Mouse (Mus musculus) spleen, adult 18-20 months (tissue): ENCODE results near the gene Kdm4d.
"Not testable (repeated sequence)": the region's sequence is repeated elsewhere in the genome, so short reads cannot be mapped to it uniquely, and the experiment has no call there.

Source experiments
- DNase-seq, 2 experiments: peaks; one replicate each; pipeline ENCODE4 v3.0.0; 2022; ENCODE audit warnings: mixed read lengths in 2 of 2

The Kdm4d gene

DNA sequence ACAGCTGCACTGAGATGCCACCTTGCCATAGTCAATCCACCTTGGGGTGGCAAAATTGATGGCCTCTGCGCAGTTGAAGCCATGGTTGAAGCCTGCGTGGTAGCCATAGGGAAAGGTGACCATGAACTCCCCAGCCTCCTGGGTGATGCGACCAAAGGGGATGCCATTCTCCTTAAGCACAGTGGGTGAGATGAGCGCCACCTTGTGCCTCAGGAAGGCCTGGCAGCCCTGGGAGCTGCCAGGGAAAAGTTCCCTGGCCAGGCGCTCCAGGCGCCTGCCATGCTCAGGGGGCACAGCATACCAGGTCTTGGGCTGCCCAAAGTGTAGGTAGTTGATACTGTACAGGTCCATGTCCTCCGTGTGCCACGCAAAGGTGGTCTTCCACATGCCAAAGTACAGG is 49.2 kb downstream of the Kdm4d start:
- DNase-seq: peak in 1 of 2 experiments; percentile 5

DNA sequence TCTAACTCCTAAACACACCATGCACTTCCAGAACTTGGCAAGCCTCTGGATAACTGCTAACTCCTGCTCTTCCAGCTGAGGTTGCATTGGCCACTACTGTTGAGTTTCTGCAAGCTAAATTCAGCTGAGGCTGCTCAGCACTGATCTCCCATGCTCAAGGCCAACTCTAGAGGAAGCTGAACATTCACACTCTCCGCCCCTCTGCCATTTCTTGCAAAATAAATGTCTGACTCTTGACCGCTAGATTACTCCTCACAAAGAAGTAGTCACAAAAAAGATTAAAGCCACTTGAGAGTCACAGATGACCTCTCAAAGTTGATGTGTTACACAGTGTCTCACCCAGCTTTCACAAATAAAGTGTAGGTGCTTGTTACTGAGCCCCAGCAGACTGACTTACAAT is 53.2 kb downstream of the Kdm4d start:
- not testable (repeated sequence) for DNase-seq

DNA sequence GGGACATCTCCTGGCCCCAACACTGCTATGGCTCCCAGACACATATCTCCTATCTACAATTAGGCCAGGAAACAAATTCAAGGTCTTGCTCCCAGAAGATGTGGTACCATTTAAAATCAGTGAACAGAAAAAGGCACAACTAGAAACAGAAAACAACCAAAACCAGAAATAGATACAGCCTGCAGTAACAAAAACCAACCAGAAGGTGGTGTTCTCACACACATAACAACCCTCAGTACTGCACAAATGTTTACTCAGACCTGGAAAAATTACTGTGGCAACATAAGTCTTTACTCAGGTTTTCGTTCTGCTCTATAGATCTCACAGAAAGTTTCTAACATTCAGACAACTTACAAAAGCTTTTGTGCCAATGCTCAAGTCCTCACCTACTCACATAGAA is 59.9 kb downstream of the Kdm4d start:
- DNase-seq: no peak

DNA sequence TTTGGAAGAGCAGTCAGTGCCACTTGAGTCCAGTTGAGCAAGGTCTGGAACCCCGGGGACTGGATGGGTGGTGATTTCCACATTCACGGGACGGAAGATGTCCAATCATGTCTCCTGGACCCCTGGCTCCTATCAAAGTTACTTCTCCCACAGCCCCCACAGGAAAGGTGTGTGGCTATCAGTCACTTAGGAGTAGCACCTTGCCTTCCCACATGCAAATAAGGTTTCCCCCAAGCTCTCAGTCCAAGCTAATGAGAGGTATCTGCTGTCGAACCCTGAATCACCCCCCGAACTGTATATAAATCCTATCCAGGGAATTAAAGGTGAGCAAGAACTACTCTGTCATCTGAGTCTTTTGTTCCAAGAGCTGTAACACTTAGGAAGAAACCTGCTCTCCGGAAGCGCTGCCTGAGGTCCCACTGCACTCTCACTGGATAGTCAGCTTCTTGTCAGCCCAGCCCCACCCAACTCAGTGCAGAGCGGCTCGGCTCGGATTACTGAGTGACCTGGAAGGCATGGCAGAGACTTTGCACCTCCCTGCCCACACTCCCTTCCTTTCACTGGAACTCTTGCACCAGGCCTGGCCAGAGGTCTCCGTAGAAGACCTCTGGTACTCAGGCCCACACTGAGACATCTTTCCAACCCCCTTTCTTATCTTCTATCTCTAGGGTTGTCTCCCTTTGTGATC is 66.9 kb downstream of the Kdm4d start:
- DNase-seq: no peak
